Mouse (Mus musculus): Measurements from ENCODE around the gene Fuca2.

Gene Fuca2

DNA sequence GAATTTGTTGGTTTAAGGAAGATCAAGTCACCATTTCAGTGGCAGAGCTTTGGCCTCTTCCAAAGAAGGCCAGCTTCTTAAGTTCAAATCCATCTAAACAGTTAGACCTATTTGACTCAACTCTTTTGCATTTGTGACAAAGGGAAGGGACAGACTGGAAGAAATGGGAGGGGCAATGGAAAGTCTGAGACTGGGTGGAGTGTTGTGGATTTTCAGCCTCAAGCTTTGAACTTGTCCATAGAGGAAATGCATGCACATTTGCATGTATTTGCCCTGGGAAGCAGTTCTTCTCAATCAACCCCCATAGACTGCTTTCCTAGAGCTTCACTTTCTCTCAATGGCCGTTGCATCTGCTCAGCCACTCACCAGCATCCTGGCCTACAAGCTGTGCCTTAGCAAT is 55.0 kb downstream of the Fuca2 start:
- H3K36me3 ChIP-seq (ENCODE audit: control insufficient read depth, insufficient read depth, low read length, poor library complexity, severe bottlenecking) = no peaks in the 10 kb centered on the region; the same call in 1 of the 2 replicates
- no peak for DNase-seq (ENCODE audit: low read depth, low spot score)
- no peaks in the 10 kb centered on the region for H3K27me3 ChIP-seq (ENCODE audit: control insufficient read depth, insufficient read depth, low read length, poor library complexity, severe bottlenecking)

DNA sequence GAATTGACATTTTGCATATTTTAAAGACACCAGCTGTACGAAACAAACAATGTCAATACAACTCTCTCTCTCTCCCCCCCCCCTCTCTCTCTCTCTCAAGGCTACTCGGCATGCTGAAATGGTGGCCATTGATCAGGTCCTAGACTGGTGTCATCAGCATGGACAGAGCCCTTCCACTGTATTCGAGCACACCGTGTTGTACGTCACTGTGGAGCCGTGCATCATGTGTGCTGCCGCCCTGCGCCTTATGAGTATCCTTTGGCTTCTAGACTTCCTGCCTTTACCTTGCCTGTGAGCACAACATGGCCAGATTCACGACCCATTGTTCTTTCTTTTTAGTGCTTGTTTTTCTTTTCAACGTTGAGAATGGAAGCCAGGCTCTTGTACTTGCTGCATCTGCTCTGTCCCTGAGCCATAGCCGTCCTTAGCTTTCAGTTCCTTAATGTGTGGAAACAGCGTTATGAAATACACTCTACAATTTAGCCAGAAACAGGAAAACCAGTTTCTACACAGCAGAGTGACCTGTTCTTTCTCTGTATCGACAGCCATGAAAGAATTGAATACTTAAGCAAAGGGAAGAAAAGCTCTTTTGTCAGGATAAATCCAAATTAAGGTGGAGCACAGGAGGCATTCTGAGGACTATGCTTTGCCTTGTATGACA is 60.8 kb downstream of the Fuca2 start:
- DNase-seq (ENCODE audit: low read depth, low spot score) = no peak
- Histone ChIP-seq H3K36me3 (ENCODE audit: control insufficient read depth, insufficient read depth, low read length, poor library complexity, severe bottlenecking) (peaks cover 10% of the 10 kb centered on the region), H3K27me3 (ENCODE audit: control insufficient read depth, insufficient read depth, low read length, poor library complexity, severe bottlenecking) (no peaks in the 10 kb centered on the region)

DNA sequence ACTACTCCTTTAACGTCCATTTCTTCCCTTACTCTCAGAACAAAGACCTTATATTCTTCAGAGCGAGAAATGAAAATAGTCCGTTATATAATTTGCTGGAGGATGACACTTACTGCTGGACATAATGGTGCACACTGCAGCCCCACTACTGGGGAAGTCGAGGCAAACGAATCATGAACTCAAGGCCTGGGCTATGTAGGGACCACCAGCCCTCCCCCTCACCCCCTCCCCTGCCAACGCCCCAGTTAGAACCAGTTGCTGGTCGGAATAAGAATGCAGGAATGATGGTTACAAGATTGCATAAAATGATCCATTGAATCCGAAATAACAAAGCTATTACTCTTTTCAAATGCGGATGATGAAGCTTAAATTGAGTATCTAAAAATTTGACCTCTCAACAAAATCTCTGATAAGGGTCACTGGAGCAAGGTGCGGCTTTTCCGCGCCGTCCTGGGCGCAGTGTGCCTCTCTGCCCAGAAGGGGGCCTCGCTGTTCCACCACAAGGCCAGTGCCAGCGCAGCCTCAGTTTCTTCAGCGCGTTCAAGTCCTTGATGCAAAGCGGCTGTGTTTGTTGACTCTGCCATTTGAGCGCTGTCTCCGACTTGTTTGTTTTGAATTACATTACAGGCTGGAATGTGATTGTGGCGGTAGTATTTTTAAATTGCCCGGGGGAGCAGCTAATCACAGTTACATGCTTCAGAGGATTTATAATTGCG is 65.2 kb downstream of the Fuca2 start:
- Histone ChIP-seq H3K27me3 (ENCODE audit: control insufficient read depth, insufficient read depth, low read length, poor library complexity, severe bottlenecking) (no peaks in the 10 kb centered on the region), H3K36me3 (ENCODE audit: control insufficient read depth, insufficient read depth, low read length, poor library complexity, severe bottlenecking) (peaks cover 10% of the 10 kb centered on the region; the same call in 1 of the 2 replicates)
- peak; percentile 66 for DNase-seq (ENCODE audit: low read depth, low spot score)

DNA sequence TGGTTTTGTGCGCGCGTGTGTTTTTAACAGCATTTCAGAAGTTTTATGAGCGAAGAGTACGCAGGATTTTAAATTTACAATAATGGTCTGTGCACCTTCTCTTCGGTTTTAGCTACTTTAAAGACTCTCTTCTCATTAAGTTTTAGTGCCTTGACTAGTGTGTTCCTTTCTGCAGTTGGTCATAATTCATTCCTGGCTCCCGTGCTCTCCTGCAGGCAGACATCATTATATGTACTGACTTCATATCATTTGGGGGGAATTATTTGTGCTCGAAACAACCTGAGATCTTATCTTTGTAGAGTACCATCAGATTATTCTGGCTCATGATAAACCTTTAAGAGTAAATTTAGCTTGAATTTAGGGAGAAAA is 65.7 kb downstream of the Fuca2 start:
- peaks cover 10% of the 10 kb centered on the region; the same call in 1 of the 2 replicates for H3K36me3 ChIP-seq (ENCODE audit: control insufficient read depth, insufficient read depth, low read length, poor library complexity, severe bottlenecking)
- no peak for DNase-seq (ENCODE audit: low read depth, low spot score)
- H3K27me3 ChIP-seq (ENCODE audit: control insufficient read depth, insufficient read depth, low read length, poor library complexity, severe bottlenecking) = no peaks in the 10 kb centered on the region

DNA sequence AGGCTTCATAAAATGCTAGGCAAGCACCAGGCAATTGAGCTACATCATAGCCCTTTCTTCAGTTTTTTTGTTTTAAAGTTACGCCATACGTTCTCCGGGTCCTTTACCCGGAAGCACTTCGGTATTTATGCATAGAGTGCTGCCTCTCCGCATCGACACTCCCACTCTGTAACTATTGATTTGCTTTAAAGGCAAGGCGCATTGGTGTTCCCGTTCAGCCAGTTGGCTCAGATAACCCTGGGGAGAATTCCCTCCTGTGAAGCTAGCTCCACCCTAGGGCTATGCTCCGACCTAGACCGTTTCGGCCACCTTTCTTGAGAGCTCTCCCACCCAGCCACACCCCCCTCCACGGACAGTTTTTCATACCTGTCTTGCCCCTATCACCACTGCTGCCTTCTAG is 67.1 kb downstream of the Fuca2 start:
- no peaks in the 10 kb centered on the region for H3K27me3 ChIP-seq (ENCODE audit: control insufficient read depth, insufficient read depth, low read length, poor library complexity, severe bottlenecking)

More for the DNA sequence above, 67.1 kb downstream of the Fuca2 start:
- DNase-seq (ENCODE audit: low read depth, low spot score) = no peak
- H3K36me3 ChIP-seq (ENCODE audit: control insufficient read depth, insufficient read depth, low read length, poor library complexity, severe bottlenecking) = peaks cover 8% of the 10 kb centered on the region; the same call in 1 of the 2 replicates

Measured in splenic B cell, adult 2 months (primary cell).